Mouse (Mus musculus): Measurements from ENCODE around the gene Tex29. TPM values are rescaled to one million over a fixed set of nuclear protein-coding genes. Genes with fewer than 3 reads are reported as not detected.

Tex29 gene
- total RNA-seq (2021) (not detected), polyA plus RNA-seq (2012; rRNA removed) (0.38 TPM in 1 of 2 replicates, not detected in the other)
- long read RNA-seq, result 0 reads

DNA sequence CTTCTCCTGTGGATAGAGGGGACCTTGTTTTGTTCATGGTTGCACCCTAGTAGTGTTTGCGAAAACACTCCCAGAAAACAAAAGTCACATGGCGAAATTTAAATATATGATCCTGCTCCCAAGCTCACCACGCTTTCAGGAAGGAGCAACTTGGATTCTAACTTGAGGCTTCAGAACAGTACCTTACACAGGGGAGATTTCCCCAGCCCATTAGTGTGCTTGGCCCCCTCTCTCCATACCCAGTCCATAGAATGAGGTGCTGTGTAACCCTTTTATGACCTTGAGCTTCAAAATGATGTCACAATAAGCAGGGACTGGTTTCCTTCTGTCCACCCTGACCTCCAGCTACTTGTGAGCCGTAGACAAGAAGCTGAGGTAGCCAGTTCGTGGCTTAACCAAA, at the start of gene Tex29:
TSS of gene Tex29 (plus strand) at position 301 of the 400 bp plus-strand sequence.
- WGBS, result 89% methylated on average over 5 of the region's 5 CpGs
- H3K27ac ChIP-seq, result no peak within 1 kb of the TSS
- H3K4me1 ChIP-seq (ENCODE audit: control insufficient read depth, insufficient read depth, low read length), result peaks cover 9% of the 10 kb centered on the region
- no peak for TF ChIP-seq POLR2A (IDR thresholded peaks at IDR 0.05; ENCODE audit: insufficient read depth, low read depth, low read length)
- TF ChIP-seq EP300 (IDR thresholded peaks at IDR 0.05; ENCODE audit: insufficient read depth, low read depth, low read length), result no peak
- TF ChIP-seq CTCF (IDR thresholded peaks at IDR 0.05), result no peak
- H3K4me3 ChIP-seq, result no peak within 1 kb of the TSS
- no peaks in the 10 kb centered on the region for H3K36me3 ChIP-seq (ENCODE audit: control insufficient read depth, insufficient read depth, low read length)
- no peaks in the 10 kb centered on the region for H3K79me2 ChIP-seq (replicated peaks; ENCODE audit: control insufficient read depth, insufficient read depth, low read length)
- no peaks in the 10 kb centered on the region for H3K27me3 ChIP-seq (ENCODE audit: control insufficient read depth, insufficient read depth, low read length)
- DNase-seq, result no peak
- no peak within 1 kb of the TSS for H3K9ac ChIP-seq (ENCODE audit: low read depth, low read length)
- intact Hi-C loops (cut with DNase I), result loop anchor here (5.0 kb wide), 1 partner anchor 82 kb away; no protein-coding TSS in a partner anchor

GRCm38 (mm10) chr8:11794956-11795355, 45.3 kb upstream of the Tex29 start:
- Histone ChIP-seq H3K36me3 (ENCODE audit: control insufficient read depth, insufficient read depth, low read length) (peaks cover 10% of the 10 kb centered on the region), H3K4me3 (no peak overlapping the region), H3K9ac (ENCODE audit: low read depth, low read length) (no peak overlapping the region), H3K79me2 (replicated peaks; ENCODE audit: control insufficient read depth, insufficient read depth, low read length) (peaks cover 5% of the 10 kb centered on the region), H3K27me3 (ENCODE audit: control insufficient read depth, insufficient read depth, low read length) (no peaks in the 10 kb centered on the region), H3K27ac (no peak overlapping the region), H3K4me1 (ENCODE audit: control insufficient read depth, insufficient read depth, low read length) (peaks cover 5% of the 10 kb centered on the region)
- no peak for TF ChIP-seq POLR2A (IDR thresholded peaks at IDR 0.05; ENCODE audit: insufficient read depth, low read depth, low read length)
- TF ChIP-seq CTCF (IDR thresholded peaks at IDR 0.05), result no peak
- TF ChIP-seq EP300 (IDR thresholded peaks at IDR 0.05; ENCODE audit: insufficient read depth, low read depth, low read length), result no peak
- DNase-seq, result no peak
- intact Hi-C loops (cut with DNase I), result no loop called here

DNA sequence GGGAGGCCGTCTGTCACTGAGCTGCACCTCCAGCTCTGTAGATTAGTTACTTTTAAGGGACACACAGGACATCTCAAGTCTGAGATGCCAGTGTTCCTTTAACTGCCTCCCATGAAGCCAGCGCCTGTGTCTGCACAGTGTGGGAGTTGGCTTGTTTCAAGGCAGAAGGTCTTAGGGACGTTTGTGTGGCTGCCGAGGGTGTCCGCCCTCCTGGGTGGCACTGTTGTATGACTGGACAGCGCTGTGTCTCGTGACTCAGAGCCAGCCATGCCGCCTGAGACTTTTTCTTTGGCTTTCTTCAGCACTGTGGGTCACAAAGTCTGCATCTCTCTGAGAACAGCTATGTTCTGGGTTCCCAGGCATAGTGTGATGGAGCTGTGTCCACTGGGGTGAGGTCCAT, 43.1 kb upstream of the Tex29 start:
- Histone ChIP-seq H3K9ac (ENCODE audit: low read depth, low read length) (no peak overlapping the region), H3K79me2 (replicated peaks; ENCODE audit: control insufficient read depth, insufficient read depth, low read length) (peaks cover 3% of the 10 kb centered on the region; the same call in 1 of the 2 replicates), H3K27me3 (ENCODE audit: control insufficient read depth, insufficient read depth, low read length) (no peaks in the 10 kb centered on the region), H3K27ac (no peak overlapping the region), H3K4me3 (no peak overlapping the region), H3K36me3 (ENCODE audit: control insufficient read depth, insufficient read depth, low read length) (peaks cover 6% of the 10 kb centered on the region), H3K4me1 (ENCODE audit: control insufficient read depth, insufficient read depth, low read length) (peaks cover 5% of the 10 kb centered on the region)
- no peak for DNase-seq
- no peak for TF ChIP-seq POLR2A (IDR thresholded peaks at IDR 0.05; ENCODE audit: insufficient read depth, low read depth, low read length)
- 54% methylated on average over 8 of the region's 8 CpGs for WGBS
- intact Hi-C loops (cut with DNase I), result no loop called here

- Histone ChIP-seq H3K36me3 (ENCODE audit: control insufficient read depth, insufficient read depth, low read length) (peaks cover 6% of the 10 kb centered on the region), H3K27ac (no peak overlapping the region), H3K79me2 (replicated peaks; ENCODE audit: control insufficient read depth, insufficient read depth, low read length) (peaks cover 3% of the 10 kb centered on the region; the same call in 1 of the 2 replicates), H3K4me1 (ENCODE audit: control insufficient read depth, insufficient read depth, low read length) (peaks cover 5% of the 10 kb centered on the region), H3K9ac (ENCODE audit: low read depth, low read length) (no peak overlapping the region), H3K4me3 (no peak overlapping the region), H3K27me3 (ENCODE audit: control insufficient read depth, insufficient read depth, low read length) (no peaks in the 10 kb centered on the region)
- intact Hi-C loops (cut with DNase I), result no loop called here
- TF ChIP-seq CTCF (IDR thresholded peaks at IDR 0.05) (no peak), EP300 (IDR thresholded peaks at IDR 0.05; ENCODE audit: insufficient read depth, low read depth, low read length) (no peak), POLR2A (IDR thresholded peaks at IDR 0.05; ENCODE audit: insufficient read depth, low read depth, low read length) (no peak)
- DNase-seq, result no peak
- 47% methylated on average over 14 of the region's 14 CpGs for WGBS
Observed at GRCm38 (mm10) chr8:11797729-11798479, 42.4 kb upstream of the Tex29 start.

DNA sequence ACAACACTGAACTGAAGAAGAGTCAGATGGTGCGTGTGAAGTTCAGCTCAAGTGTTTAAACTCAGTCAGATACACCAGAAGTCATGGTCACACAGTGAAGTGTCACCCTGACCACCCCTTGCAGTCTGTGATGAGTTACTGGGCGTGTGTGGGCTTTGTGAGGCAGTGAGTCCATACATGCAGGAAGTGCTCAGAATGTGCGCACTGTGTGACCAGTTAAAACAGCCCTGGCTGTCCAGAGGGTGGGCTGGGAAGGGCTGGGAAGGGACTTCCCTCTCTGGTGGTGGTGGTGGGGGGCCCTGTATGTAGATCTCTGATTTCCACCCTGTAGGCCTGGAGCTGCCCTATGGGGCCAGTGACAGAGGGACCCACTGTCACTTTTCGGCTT, 41.8 kb upstream of the Tex29 start:
- no peak for DNase-seq
- Histone ChIP-seq H3K27me3 (ENCODE audit: control insufficient read depth, insufficient read depth, low read length) (no peaks in the 10 kb centered on the region), H3K9ac (ENCODE audit: low read depth, low read length) (no peak overlapping the region), H3K27ac (no peak overlapping the region), H3K4me1 (ENCODE audit: control insufficient read depth, insufficient read depth, low read length) (peaks cover 5% of the 10 kb centered on the region), H3K79me2 (replicated peaks; ENCODE audit: control insufficient read depth, insufficient read depth, low read length) (peaks cover 3% of the 10 kb centered on the region; the same call in 1 of the 2 replicates), H3K36me3 (ENCODE audit: control insufficient read depth, insufficient read depth, low read length) (peaks cover 6% of the 10 kb centered on the region), H3K4me3 (no peak overlapping the region)
- no peak for TF ChIP-seq EP300 (IDR thresholded peaks at IDR 0.05; ENCODE audit: insufficient read depth, low read depth, low read length)
- TF ChIP-seq POLR2A (IDR thresholded peaks at IDR 0.05; ENCODE audit: insufficient read depth, low read depth, low read length), result no peak
- TF ChIP-seq CTCF (IDR thresholded peaks at IDR 0.05), result no peak
- 73% methylated on average over 4 of the region's 4 CpGs for WGBS
- intact Hi-C loops (cut with DNase I), result no loop called here

DNA sequence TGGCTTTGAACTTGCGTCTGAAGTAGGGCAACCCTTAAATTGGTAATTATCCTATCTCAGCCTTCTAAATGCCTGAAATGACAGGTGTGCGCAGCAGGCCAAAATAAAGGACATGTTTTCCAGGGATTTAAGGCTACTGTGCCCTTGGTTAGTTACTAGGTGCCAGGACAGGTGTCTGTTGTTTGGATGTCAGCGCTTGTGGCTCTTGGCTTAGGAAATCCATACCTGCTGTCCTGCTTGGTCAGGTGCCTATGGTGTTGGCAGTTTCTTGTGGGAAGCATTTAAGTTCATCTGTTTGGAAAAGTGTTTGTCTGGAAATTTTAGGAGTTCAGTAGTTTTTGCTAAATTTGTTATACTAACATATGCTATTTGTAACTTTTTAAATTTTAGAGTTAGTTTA, 41.2 kb upstream of the Tex29 start:
- Histone ChIP-seq H3K4me1 (ENCODE audit: control insufficient read depth, insufficient read depth, low read length) (peaks cover 5% of the 10 kb centered on the region), H3K79me2 (replicated peaks; ENCODE audit: control insufficient read depth, insufficient read depth, low read length) (peaks cover 3% of the 10 kb centered on the region; the same call in 1 of the 2 replicates), H3K9ac (ENCODE audit: low read depth, low read length) (no peak overlapping the region), H3K27ac (no peak overlapping the region), H3K36me3 (ENCODE audit: control insufficient read depth, insufficient read depth, low read length) (peaks cover 6% of the 10 kb centered on the region), H3K4me3 (no peak overlapping the region), H3K27me3 (ENCODE audit: control insufficient read depth, insufficient read depth, low read length) (no peaks in the 10 kb centered on the region)
- no peak for DNase-seq
- WGBS, result 87% methylated on average over 3 of the region's 3 CpGs
- TF ChIP-seq EP300 (IDR thresholded peaks at IDR 0.05; ENCODE audit: insufficient read depth, low read depth, low read length), result no peak
- no peak for TF ChIP-seq POLR2A (IDR thresholded peaks at IDR 0.05; ENCODE audit: insufficient read depth, low read depth, low read length)
- intact Hi-C loops (cut with DNase I), result no loop called here

Data from heart, adult 2 months (tissue).